Mouse (Mus musculus) neural tube, embryonic 10.5 days (tissue): ENCODE data around the gene Pdc.
"Not testable (repeated sequence)": the region's sequence is repeated elsewhere in the genome, so short reads cannot be mapped to it uniquely, and the experiment has no call there.

Experiments used
- DNase-seq: peaks from one replicate; pipeline ENCODE4 v3.0.0-alpha.2; 2017; ENCODE audit warnings: low spot score; ENCODE audit errors: extremely low spot score

Pdc gene

DNA sequence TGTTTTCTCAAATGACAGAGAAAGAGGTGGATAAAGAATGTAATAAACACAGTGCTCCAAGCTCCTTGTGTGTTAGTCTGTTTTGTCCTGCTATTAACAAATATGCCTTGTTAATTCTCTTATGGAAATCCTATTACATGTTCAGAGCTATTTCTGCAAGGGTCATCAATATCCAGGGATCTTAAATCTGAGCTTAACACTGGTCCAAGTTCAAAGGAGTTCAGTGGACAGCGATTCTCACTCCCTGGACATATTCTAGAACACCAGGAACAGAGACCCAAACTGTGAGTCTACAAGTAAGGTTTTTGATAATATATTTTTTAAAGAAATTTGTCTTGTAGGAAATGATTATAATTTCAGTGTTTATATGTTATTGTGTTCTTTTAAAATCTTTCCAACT is at the start of gene Pdc:
TSS of gene Pdc (plus strand) at position 213 of the 400 bp plus-strand sequence.
- no peak for DNase-seq

DNA sequence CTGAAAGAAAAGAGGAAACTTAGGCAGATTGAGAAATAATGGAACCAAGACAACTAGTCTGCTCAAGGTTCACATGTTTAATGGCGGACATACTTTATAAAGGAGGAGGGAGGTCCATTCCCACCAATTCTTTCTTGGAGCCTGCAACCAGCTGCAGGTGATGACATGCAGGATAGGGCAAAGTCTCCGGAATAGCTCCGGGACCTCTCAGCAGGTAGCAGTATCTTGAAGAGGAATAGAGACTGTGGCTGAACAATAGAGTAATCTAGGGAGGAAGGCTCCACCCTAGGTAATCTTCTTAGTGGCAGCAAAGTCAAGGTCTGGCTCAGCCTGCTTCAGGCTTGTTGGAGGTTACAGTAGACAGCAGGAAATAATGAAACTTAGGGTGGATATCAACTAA is 25.2 kb upstream of the Pdc start:
- DNase-seq, result not testable (repeated sequence)

DNA sequence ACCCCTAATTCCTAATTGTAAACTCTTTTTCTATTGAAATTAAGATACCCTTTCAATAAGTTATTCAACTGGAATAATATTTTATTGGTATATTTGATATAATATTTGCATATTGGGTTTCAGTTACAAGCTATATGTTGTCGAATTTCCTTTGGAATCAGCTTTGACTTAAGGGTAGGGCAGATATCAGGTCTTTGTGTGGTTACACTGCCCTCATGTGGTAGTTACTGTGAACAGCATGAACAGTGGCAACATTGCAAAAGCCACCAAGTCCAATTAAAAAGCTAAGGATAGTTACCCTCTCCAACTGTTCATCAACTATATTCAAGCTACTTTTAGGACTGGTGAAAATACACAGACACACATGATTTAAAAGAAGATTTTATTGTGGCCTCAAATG is 11.6 kb upstream of the Pdc start:
- no peak for DNase-seq

DNA sequence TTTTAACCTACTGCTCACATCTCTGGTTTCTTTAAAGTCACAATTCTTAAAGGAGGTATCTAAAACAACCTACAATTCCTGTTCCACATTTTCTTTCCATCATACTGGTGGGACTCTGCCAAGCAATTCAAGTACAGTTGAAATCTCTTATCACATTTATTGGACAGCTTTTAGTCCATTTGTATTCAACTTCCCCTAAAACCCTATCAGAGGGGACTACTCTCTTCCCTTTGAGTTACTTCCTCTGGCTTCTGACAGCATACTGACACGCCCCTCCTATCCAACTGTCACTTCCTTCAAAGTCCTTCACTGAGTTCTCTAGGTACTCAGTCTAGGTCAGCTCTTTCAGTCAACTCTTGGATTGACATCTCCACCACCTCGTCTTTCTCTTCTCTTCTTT is 15.9 kb downstream of the Pdc start:
- DNase-seq, result no peak

DNA sequence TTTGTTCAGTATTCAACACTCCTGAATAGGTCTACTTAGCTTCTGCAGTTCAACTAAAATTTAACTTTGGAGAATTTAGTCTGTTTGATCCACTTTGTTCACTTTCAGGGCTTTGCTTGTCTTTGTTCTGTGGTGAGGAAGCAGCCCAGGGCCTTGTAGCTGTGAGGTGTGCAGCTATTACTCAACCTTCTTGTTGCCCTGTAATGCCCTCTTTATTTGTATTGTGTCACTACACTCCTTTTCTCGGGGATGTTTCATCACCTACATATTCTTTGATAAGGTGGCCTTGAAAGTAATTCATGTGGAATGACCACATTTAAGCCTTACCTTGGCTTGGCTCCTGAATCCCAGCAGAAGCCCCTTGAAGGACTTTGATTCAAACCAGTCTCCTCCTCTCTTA is 41.6 kb downstream of the Pdc start:
- DNase-seq, result no peak

DNA sequence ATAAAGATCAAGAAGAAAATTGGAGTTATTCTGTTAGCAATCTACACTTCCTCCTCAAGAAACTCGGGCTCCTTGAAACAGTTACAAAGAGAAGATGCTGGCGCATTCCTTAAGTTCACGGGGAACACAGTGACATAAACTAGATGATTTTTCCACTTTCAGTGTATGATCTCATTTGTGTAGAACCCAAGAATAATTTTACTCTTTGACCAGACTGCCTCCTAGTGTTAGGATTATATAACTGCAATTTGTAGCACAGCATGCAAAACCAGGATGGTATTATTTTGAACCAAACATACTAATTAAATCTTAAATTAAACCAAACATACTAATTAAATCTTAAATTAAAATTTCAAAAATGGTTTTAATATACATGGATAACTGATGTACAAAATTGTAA is 53.7 kb downstream of the Pdc start:
- no peak for DNase-seq

DNA sequence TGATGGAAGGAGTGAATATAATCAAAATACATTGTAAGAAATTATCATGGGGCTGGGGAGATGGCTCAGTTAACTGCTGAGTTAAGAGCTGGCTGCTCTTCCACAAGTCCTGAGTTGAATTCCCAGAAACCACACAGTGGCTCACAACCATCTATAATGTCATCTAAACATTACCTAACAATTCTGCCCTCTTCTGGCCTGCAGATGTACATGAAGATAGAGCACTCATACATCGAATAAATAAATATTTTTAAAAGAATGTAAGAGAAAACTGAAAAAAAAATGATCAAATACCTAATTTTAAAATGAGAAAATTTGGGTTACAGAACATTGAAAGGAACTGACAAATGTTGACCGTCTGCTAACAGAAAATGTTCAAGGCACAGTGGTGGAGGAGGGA is 55.0 kb downstream of the Pdc start:
- no peak for DNase-seq
